12 mouse cellular contexts compared by ENCODE assay signal in genomic region chr3:55054231-55054630, GRCm38 (mm10). TPM values are rescaled to one million over a fixed set of nuclear protein-coding genes. Genes with fewer than 3 reads are reported as not detected.
A peak's percentile ranks its signal among the peaks of the same experiment; 100 is the strongest.
DNase-seq lines count a peak whose midpoint lies in the region; ATAC-seq lines count a peak whose summit lies in the region.
"Had no signal": no experiment of that assay in that cellular context is flagged by ENCODE, and none has a peak within 500 bp of the region (broad histone marks: within the 10 kb centered on the region; RNA-seq: fewer than 3 reads in every experiment).

No protein-coding gene starts in this region.

- H3K27me3 ChIP-seq in heart, embryonic 13.5 days (replicated peaks): peaks cover 68% of the 10 kb centered on the region
- H3K27me3 ChIP-seq in heart, embryonic 10.5 days (ENCODE audit: insufficient read depth, poor library complexity, severe bottlenecking): peaks cover 63% of the 10 kb centered on the region
- H3K27me3 ChIP-seq in hindbrain, embryonic 11.5 days (ENCODE audit: control insufficient read depth, insufficient read depth, low read length): peaks cover 13% of the 10 kb centered on the region
- peaks cover 45% of the 10 kb centered on the region for H3K27me3 ChIP-seq in midbrain, embryonic 12.5 days

- ATAC-seq in heart, embryonic 13.5 days (ENCODE audit: extremely low read depth, insufficient number of reproducible peaks, low FRiP score, low TSS enrichment): no peak
- ATAC-seq in hindbrain, embryonic 11.5 days (ENCODE audit: low FRiP score): no peak
- no peak for ATAC-seq in midbrain, embryonic 12.5 days (ENCODE audit: low FRiP score, low read depth)
- no peak for ATAC-seq in megakaryocyte-erythroid progenitor cell, adult 5-6 weeks (replicated peaks; ENCODE audit: low FRiP score, low TSS enrichment, poor library complexity, severe bottlenecking)

- WGBS in heart, embryonic 13.5 days: 51% methylated on average over 6 of the region's 6 CpGs
- WGBS in heart, embryonic 10.5 days: 46% methylated on average over 6 of the region's 6 CpGs
- 58% methylated on average over 6 of the region's 6 CpGs for WGBS in hindbrain, embryonic 11.5 days
- WGBS in midbrain, embryonic 12.5 days: 48% methylated on average over 6 of the region's 6 CpGs

- H3K4me1 ChIP-seq in heart, embryonic 13.5 days: peaks cover 13% of the 10 kb centered on the region
- H3K4me1 ChIP-seq in heart, embryonic 10.5 days: peaks cover 12% of the 10 kb centered on the region
- H3K4me1 ChIP-seq in hindbrain, embryonic 11.5 days (replicated peaks; ENCODE audit: control insufficient read depth, insufficient read depth, low read length): no peaks in the 10 kb centered on the region
- peaks cover 13% of the 10 kb centered on the region; the same call in 1 of the 2 replicates for H3K4me1 ChIP-seq in midbrain, embryonic 12.5 days

- DNase-seq in heart, embryonic 10.5 days (ENCODE audit: low spot score): no peak
- peak; percentile 7 for DNase-seq in ES-CJ7 (ENCODE audit: low read depth, low spot score)
- DNase-seq in hindbrain, embryonic 11.5 days (ENCODE audit: low spot score): no peak
- no peak for DNase-seq in gastrocnemius, adult 18-20 months (ENCODE audit: low spot score)
- DNase-seq in thymus, adult 18-20 months: no peak
- DNase-seq: B cell, adult 2 months; liver, embryonic 13.5 days had no signal

- no peaks in the 10 kb centered on the region for H3K9me3 ChIP-seq in heart, embryonic 13.5 days
- no peaks in the 10 kb centered on the region for H3K9me3 ChIP-seq in heart, embryonic 10.5 days
- H3K9me3 ChIP-seq in hindbrain, embryonic 11.5 days (ENCODE audit: control insufficient read depth, low read length): no peaks in the 10 kb centered on the region
- H3K9me3 ChIP-seq in midbrain, embryonic 12.5 days: no peaks in the 10 kb centered on the region
- H3K9me3 ChIP-seq: liver, embryonic 13.5 days had no signal

- no peaks in the 10 kb centered on the region for H3K36me3 ChIP-seq in heart, embryonic 13.5 days
- no peaks in the 10 kb centered on the region for H3K36me3 ChIP-seq in heart, embryonic 10.5 days
- H3K36me3 ChIP-seq in hindbrain, embryonic 11.5 days (ENCODE audit: control insufficient read depth, insufficient read depth, low read length): no peaks in the 10 kb centered on the region
- no peaks in the 10 kb centered on the region for H3K36me3 ChIP-seq in midbrain, embryonic 12.5 days
- H3K36me3 ChIP-seq: liver, embryonic 13.5 days had no signal

- H3K9ac ChIP-seq in heart, embryonic 13.5 days: peak overlapping the region; percentile 75; the same call in 1 of the 2 replicates
- H3K9ac ChIP-seq in hindbrain, embryonic 11.5 days (ENCODE audit: low read depth, low read length): peak overlapping the region; percentile 53
- H3K9ac ChIP-seq in midbrain, embryonic 12.5 days (replicated peaks): no peak overlapping the region
- H3K9ac ChIP-seq: liver, embryonic 13.5 days had no signal

- no peak overlapping the region for H3K27ac ChIP-seq in heart, embryonic 13.5 days (replicated peaks)
- no peak overlapping the region for H3K27ac ChIP-seq in heart, embryonic 10.5 days
- no peak overlapping the region for H3K27ac ChIP-seq in hindbrain, embryonic 11.5 days (ENCODE audit: low read depth, low read length)
- no peak overlapping the region for H3K27ac ChIP-seq in midbrain, embryonic 12.5 days (replicated peaks)
- H3K27ac ChIP-seq: liver, embryonic 13.5 days had no signal

- H3K4me2 ChIP-seq in heart, embryonic 13.5 days: peak overlapping the region; percentile 98
- peak overlapping the region; percentile 96 for H3K4me2 ChIP-seq in hindbrain, embryonic 11.5 days (replicated peaks; ENCODE audit: low read depth, low read length)
- H3K4me2 ChIP-seq in midbrain, embryonic 12.5 days (replicated peaks): peak overlapping the region; percentile 98

- H3K4me3 ChIP-seq in heart, embryonic 13.5 days: peak overlapping the region; percentile 67
- H3K4me3 ChIP-seq in heart, embryonic 10.5 days: no peak overlapping the region
- H3K4me3 ChIP-seq in hindbrain, embryonic 11.5 days (ENCODE audit: low read depth, low read length): no peak overlapping the region
- peak overlapping the region; percentile 66; the same call in 1 of the 2 replicates for H3K4me3 ChIP-seq in midbrain, embryonic 12.5 days
- H3K4me3 ChIP-seq: myocyte had no signal

RNA-seq across cellular contexts. Expression of gene Ccna1, which starts 1.1 kb away (rescaled TPM):
- polyA plus RNA-seq in heart, embryonic 13.5 days (2015; fragmentation: Nextera tagmentation; extraction: Ambion mirVana): 0.96 and 1.6 TPM in 2 replicates
- 0.65 and 1.2 TPM in 2 replicates for polyA plus RNA-seq in heart, embryonic 10.5 days (2016; fragmentation: Nextera tagmentation; extraction: Ambion mirVana)
- polyA plus RNA-seq in hindbrain, embryonic 11.5 days (2014; fragmentation: Nextera tagmentation; extraction: Ambion mirVana): 1.6 and 3.7 TPM in 2 replicates
- polyA plus RNA-seq in midbrain, embryonic 12.5 days (2016; fragmentation: Nextera tagmentation; extraction: Ambion mirVana): 2.2 and 2.3 TPM in 2 replicates
- not detected for total RNA-seq in gastrocnemius, adult 18-20 months (2021)
- not detected in 2 replicates for total RNA-seq in megakaryocyte-erythroid progenitor cell, adult 5-6 weeks (2014; fragmentation: Nextera tagmentation)
- total RNA-seq in megakaryocyte-erythroid progenitor cell, adult 5-6 weeks (2017): not detected in 2 replicates
- polyA plus RNA-seq: kidney, adult 2 months; myocyte had no signal

RNA-seq across cellular contexts. Expression of gene Spg20, which starts 57.7 kb away (rescaled TPM):
- 35.2 and 35.8 TPM in 2 replicates for polyA plus RNA-seq in heart, embryonic 13.5 days (2015; fragmentation: Nextera tagmentation; extraction: Ambion mirVana)
- 54.8 and 54.9 TPM in 2 replicates for polyA plus RNA-seq in heart, embryonic 10.5 days (2016; fragmentation: Nextera tagmentation; extraction: Ambion mirVana)
- 49.6 and 49.7 TPM in 2 replicates for polyA plus RNA-seq in hindbrain, embryonic 11.5 days (2014; fragmentation: Nextera tagmentation; extraction: Ambion mirVana)
- polyA plus RNA-seq in midbrain, embryonic 12.5 days (2016; fragmentation: Nextera tagmentation; extraction: Ambion mirVana): 35.9 and 37.8 TPM in 2 replicates
- 10 to 100 TPM; 32.6 to 36.9 TPM for total RNA-seq in gastrocnemius, adult 18-20 months (2021)
- total RNA-seq in megakaryocyte-erythroid progenitor cell, adult 5-6 weeks (2014; fragmentation: Nextera tagmentation): 12.3 and 16.4 TPM in 2 replicates
- total RNA-seq in megakaryocyte-erythroid progenitor cell, adult 5-6 weeks (2017): 32.3 and 33.2 TPM in 2 replicates

Comparison
In these comparisons a context has a peak if more than half of its experiments do, and no peak if none do; other contexts are left out.
1. H3K4me3 ChIP-seq: peak in heart, embryonic 13.5 days (single experiment) and midbrain, embryonic 12.5 days (single experiment); none in heart, embryonic 10.5 days (single experiment) and hindbrain, embryonic 11.5 days (single experiment).
2. Peak in every context shown above with its lines, with median percentiles within 50 percentile points of each other: H3K4me2 ChIP-seq.